Mouse (Mus musculus) embryonic fibroblast, embryonic 13.5 days (primary cell): ENCODE measurements around the gene Ldlrad3.

Experiments
- CTCF ChIP-seq: IDR thresholded peaks from 2 replicates; pipeline ENCODE4 v1.5.1; 2011; ENCODE audit warnings: mild to moderate bottlenecking, control low read depth, low read length, moderate library complexity, borderline replicate concordance; ENCODE audit not compliant: insufficient read depth
- POLR2A ChIP-seq: IDR thresholded peaks from 2 replicates; pipeline ENCODE4 v1.6.1; 2011; ENCODE audit warnings: low read depth, mild to moderate bottlenecking, control low read depth, low read length, moderate library complexity

GRCm38 (mm10) chr2:102030152-102030551 lies 156.0 kb downstream of the Ldlrad3 start:
- TF ChIP-seq CTCF (no peak), POLR2A (no peak)
